25 mouse cellular contexts compared by ENCODE assay signal in genomic region chr1:141450960-141451359, GRCm38 (mm10).
"Had no signal": no experiment of that assay in that cellular context is flagged by ENCODE, and none has a peak within 500 bp of the region (broad histone marks: within the 10 kb centered on the region; RNA-seq: fewer than 3 reads in every experiment).

No protein-coding gene starts in this region.

- H3K4me2 ChIP-seq: heart, embryonic 11.5 days; heart, embryonic 13.5 days; heart, embryonic 15.5 days; hindbrain, embryonic 13.5 days; hindbrain, embryonic 15.5 days; kidney, embryonic 15.5 days; limb, embryonic 13.5 days; limb, embryonic 15.5 days had no signal

- H3K27me3 ChIP-seq: heart, embryonic 13.5 days; heart, embryonic 15.5 days; hindbrain, embryonic 13.5 days; hindbrain, embryonic 15.5 days; kidney, embryonic 15.5 days; limb, embryonic 13.5 days; limb, embryonic 15.5 days had no signal

- ATAC-seq: hindbrain, postnatal 0 days; intestine, embryonic 16.5 days had no signal

- DNase-seq: gastrocnemius, postnatal 14 days; gastrocnemius, postnatal 36 days; heart, adult 11 months; heart, adult 2 months; heart, postnatal 14 days; heart, postnatal 36 days; kidney, adult 11 months; kidney, adult 2 months; kidney, adult 9 months; kidney, postnatal 14 days; kidney, postnatal 36 days; layer of hippocampus, adult 9-11 months; layer of hippocampus, postnatal 36 days; left cerebral cortex, postnatal 4 days had no signal

- H3K9me3 ChIP-seq: heart, embryonic 13.5 days; heart, embryonic 15.5 days; hindbrain, embryonic 13.5 days; hindbrain, embryonic 15.5 days; kidney, embryonic 15.5 days; limb, embryonic 13.5 days; limb, embryonic 15.5 days had no signal

- H3K4me1 ChIP-seq: heart, embryonic 13.5 days; heart, embryonic 15.5 days; hindbrain, embryonic 13.5 days; hindbrain, embryonic 15.5 days; kidney, embryonic 15.5 days; limb, embryonic 13.5 days; limb, embryonic 15.5 days had no signal

- H3K4me3 ChIP-seq: heart, adult 2 months; heart, embryonic 13.5 days; heart, embryonic 15.5 days; hindbrain, embryonic 13.5 days; hindbrain, embryonic 15.5 days; kidney, embryonic 15.5 days; limb, embryonic 13.5 days; limb, embryonic 15.5 days had no signal

- H3K27ac ChIP-seq: heart, adult 2 months; heart, embryonic 13.5 days; heart, embryonic 15.5 days; hindbrain, embryonic 13.5 days; hindbrain, embryonic 15.5 days; hindbrain, postnatal 0 days; kidney, embryonic 15.5 days; kidney, postnatal 0 days; limb, embryonic 13.5 days; limb, embryonic 15.5 days had no signal

- H3K9ac ChIP-seq: heart, embryonic 13.5 days; heart, embryonic 15.5 days; hindbrain, embryonic 13.5 days; hindbrain, embryonic 15.5 days; kidney, embryonic 15.5 days; limb, embryonic 13.5 days; limb, embryonic 15.5 days had no signal

- H3K36me3 ChIP-seq: heart, embryonic 13.5 days; heart, embryonic 15.5 days; hindbrain, embryonic 13.5 days; hindbrain, embryonic 15.5 days; kidney, embryonic 15.5 days; limb, embryonic 13.5 days; limb, embryonic 15.5 days had no signal
